Mouse (Mus musculus) midbrain, postnatal 0 days (tissue): ENCODE measurements at regions not wholly inside any gene's neighbourhood (a gene's known extent, or its start where the extent isn't known, plus 50 kb on each side); places are given as distances from the start of the nearest gene placed in this dataset.

ENCODE experiments used
- ATAC-seq: fragments of 200-750 bp; cut with Nextera tagmentation; 2 replicates; pipeline ENCODE4 v1.8.0; 2017; ENCODE audit warnings: moderate number of reproducible peaks, mild to moderate bottlenecking, moderate TSS enrichment, moderate library complexity; ENCODE audit not compliant: low FRiP score
- DNase-seq: peaks from one replicate; pipeline ENCODE4 v3.0.0-alpha.2; 2015; ENCODE audit warnings: low spot score
- H3K27ac ChIP-seq: fragments of 300-500 bp; sonication (generic); 2 replicates; pipeline ENCODE4 v1.5.1; 2014; ENCODE audit warnings: low read depth, mild to moderate bottlenecking, low read length, mixed read lengths
- H3K27me3 ChIP-seq: fragments of 300-500 bp; sonication (generic); 2 replicates; pipeline ENCODE4 v1.6.1; 2014; ENCODE audit warnings: low read length, control low read depth, mixed read lengths; ENCODE audit not compliant: insufficient read depth
- H3K36me3 ChIP-seq: fragments of 300-500 bp; sonication (generic); 2 replicates; pipeline ENCODE4 v1.6.1; 2014; ENCODE audit warnings: low read length, control low read depth, mixed read lengths; ENCODE audit not compliant: insufficient read depth
- H3K4me1 ChIP-seq: fragments of 300-500 bp; sonication (generic); 2 replicates; pipeline ENCODE4 v1.6.1; 2014; ENCODE audit warnings: mild to moderate bottlenecking, control low read depth, antibody characterized with exemption, low read length, mixed read lengths; ENCODE audit not compliant: insufficient read depth
- H3K4me2 ChIP-seq: fragments of 300-500 bp; sonication (generic); 2 replicates; pipeline ENCODE4 v1.6.1; 2014; ENCODE audit warnings: low read depth, mild to moderate bottlenecking, low read length, mixed read lengths; ENCODE audit not compliant: poor library complexity, severe bottlenecking
- H3K4me3 ChIP-seq: fragments of 300-500 bp; sonication (generic); 2 replicates; pipeline ENCODE4 v1.5.1; 2014; ENCODE audit warnings: low read depth, mild to moderate bottlenecking, low read length, moderate library complexity
- H3K9ac ChIP-seq: fragments of 300-500 bp; sonication (generic); replicated peaks from 2 replicates; pipeline ENCODE4 v1.6.1; 2014; ENCODE audit warnings: mild to moderate bottlenecking, low read length, moderate library complexity, mixed read lengths; ENCODE audit not compliant: poor library complexity, severe bottlenecking
- H3K9me3 ChIP-seq: fragments of 300-500 bp; sonication (generic); 2 replicates; pipeline ENCODE4 v1.6.1; 2016; ENCODE audit warnings: low read length, control low read depth
- CTCF ChIP-seq: IDR thresholded peaks from 2 replicates; pipeline ENCODE4 v1.5.1; 2016; ENCODE audit warnings: antibody characterized with exemption, mild to moderate bottlenecking
- WGBS: fragments of 180-500 bp; shearing (Covaris S2); extraction: QIAGEN DNeasy Blood & Tissue Kit; methylation state at CpG from one replicate; pipeline ENCODE4 v1.1.7; 2014; 5-methylcytosine and 5-hydroxymethylcytosine counted together

DNA sequence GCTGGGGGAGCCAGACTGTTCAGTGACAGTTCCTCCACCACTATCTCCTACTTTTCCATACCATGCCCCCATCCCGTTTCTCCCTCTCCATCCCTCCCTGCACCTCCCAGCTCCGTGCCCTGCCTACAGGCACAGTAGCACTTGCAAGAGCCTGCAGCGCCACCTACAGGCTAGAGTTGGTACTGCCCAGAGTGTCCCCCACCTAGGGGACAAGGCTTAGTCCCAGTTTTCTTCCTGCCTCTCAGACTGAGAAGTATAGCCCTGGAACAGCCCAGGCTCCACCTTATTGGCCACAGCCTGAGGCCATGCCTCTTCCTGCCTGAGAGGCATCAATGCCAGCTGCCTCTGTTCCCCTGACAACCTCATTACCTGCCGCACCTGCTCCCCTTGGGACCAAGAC, 351.3 kb downstream of the Ptpru start:
- Histone ChIP-seq H3K4me2 (no peak overlapping the region), H3K27me3 (no peaks in the 10 kb centered on the region), H3K9ac (no peak overlapping the region), H3K4me1 (peaks cover 7% of the 10 kb centered on the region; the same call in 1 of the 2 replicates), H3K27ac (0 out of 2 replicates have a peak overlapping the region, but pooled peaks have one; percentile 9), H3K4me3 (no peak overlapping the region), H3K9me3 (no peaks in the 10 kb centered on the region), H3K36me3 (no peaks in the 10 kb centered on the region)
- 9% methylated on average over 4 of the region's 4 CpGs for WGBS
- peak; percentile 99 for TF ChIP-seq CTCF
- ATAC-seq, result peak; percentile 27; the same call in 1 of the 2 replicates
- DNase-seq, result peak; percentile 88

DNA sequence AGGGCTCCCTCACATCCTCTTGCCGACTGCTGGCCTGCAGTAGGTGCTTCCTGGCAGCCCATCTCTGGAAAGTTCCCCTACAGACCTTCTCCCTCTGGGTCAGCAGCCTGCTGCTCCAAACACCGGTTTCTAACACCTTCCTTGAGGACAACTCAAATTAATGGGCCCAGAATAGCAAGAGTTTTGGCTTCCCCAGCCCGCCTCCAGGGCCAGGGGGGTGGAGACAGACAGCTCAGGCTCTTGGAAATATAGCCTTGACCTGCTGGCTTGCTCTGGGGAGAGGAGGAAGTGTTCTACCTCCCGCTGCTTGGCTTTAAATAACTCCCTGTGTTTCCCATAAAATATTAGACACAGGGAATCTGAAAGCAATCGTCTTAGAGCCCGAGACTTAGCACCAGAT, 349.8 kb downstream of the Ptpru start:
- Histone ChIP-seq H3K4me1 (peaks cover 12% of the 10 kb centered on the region; the same call in 1 of the 2 replicates), H3K9ac (no peak overlapping the region), H3K9me3 (no peaks in the 10 kb centered on the region), H3K4me3 (no peak overlapping the region), H3K27ac (no peak overlapping the region), H3K4me2 (no peak overlapping the region), H3K27me3 (no peaks in the 10 kb centered on the region), H3K36me3 (no peaks in the 10 kb centered on the region)
- WGBS, result 55% methylated on average over 6 of the region's 6 CpGs
- ATAC-seq, result no peak
- no peak for DNase-seq
- TF ChIP-seq CTCF, result no peak

DNA sequence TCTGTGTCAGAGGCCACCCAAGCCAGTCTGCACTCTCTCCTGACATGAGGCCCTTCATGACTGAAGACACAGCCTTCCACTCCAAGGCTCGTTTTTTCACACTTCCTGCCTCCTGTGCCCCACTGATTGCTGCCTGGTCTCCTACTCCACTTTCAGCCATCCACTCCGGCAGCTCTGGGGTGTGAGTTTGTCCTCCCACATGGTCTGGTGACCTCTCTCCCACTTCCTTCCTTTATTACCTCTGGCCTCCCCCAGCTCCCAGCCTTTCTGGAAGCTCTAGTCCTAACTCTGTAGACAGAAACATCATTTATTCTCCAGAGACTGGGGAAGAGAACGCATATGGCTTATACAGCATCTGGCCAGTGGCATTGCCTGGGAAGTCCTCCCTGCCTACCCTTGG, 349.0 kb downstream of the Ptpru start:
- H3K27me3 ChIP-seq, result no peaks in the 10 kb centered on the region; the same call in 1 of the 2 replicates
- whole genome bisulfite sequencing, result 72% methylated on average over 3 of the region's 3 CpGs
- peaks cover 18% of the 10 kb centered on the region for H3K4me1 ChIP-seq
- DNase-seq, result no peak
- no peak for ATAC-seq
- no peaks in the 10 kb centered on the region for H3K9me3 ChIP-seq
- H3K27ac ChIP-seq, result no peak overlapping the region
- H3K36me3 ChIP-seq, result no peaks in the 10 kb centered on the region
- no peak for TF ChIP-seq CTCF
- no peak overlapping the region for H3K4me2 ChIP-seq
- H3K9ac ChIP-seq, result no peak overlapping the region
- H3K4me3 ChIP-seq, result no peak overlapping the region

DNA sequence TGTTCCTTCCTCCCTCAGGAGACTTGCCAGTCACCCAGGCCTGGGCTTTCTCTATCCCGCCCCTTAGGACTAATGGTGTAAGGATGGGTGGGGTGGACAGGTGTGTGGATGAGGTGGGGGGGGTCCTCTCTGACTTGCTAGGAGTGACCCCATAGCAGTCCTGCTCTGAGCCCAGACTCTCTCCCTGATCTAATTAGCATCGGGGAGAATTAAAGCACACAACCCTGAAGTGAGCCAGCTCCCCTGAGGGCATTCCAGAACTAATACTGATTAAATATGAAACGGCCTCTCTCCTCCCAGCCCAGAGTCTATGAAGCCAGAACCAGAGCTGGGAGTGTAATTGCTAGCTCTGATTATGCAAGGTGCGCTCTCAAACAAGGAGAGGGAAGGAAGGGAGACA, 346.1 kb downstream of the Ptpru start:
- H3K9me3 ChIP-seq, result no peaks in the 10 kb centered on the region
- no peak overlapping the region for H3K4me3 ChIP-seq
- H3K9ac ChIP-seq, result no peak overlapping the region
- ATAC-seq, result no peak
- no peak overlapping the region for H3K27ac ChIP-seq
- no peak for TF ChIP-seq CTCF
- no peaks in the 10 kb centered on the region for H3K36me3 ChIP-seq
- peaks cover 16% of the 10 kb centered on the region for H3K4me1 ChIP-seq
- WGBS, result 37% methylated on average over 4 of the region's 4 CpGs
- H3K27me3 ChIP-seq, result no peaks in the 10 kb centered on the region; the same call in 1 of the 2 replicates
- peak; percentile 58 for DNase-seq
- H3K4me2 ChIP-seq, result no peak overlapping the region

DNA sequence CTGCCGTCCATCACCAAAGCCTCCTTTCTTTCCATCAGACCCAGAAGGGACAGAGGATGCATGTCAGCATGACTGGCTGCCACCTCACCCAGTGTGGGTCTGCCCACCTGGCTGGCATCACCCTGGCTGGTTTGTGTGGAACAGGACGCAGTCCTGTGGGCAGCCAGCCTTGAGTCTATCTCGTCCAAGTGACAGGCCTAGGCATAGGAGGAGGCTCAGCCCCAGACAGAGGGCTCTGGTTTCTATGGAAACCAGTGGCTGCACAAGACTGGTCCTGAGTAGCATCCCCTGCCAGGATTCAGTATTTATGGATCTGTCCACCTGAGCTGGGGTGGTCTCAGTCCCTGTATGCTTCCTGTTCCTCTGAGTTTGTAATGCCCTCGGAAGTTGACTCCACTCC, 344.4 kb downstream of the Ptpru start:
- TF ChIP-seq CTCF, result no peak
- H3K27me3 ChIP-seq, result no peaks in the 10 kb centered on the region; the same call in 1 of the 2 replicates
- H3K9ac ChIP-seq, result no peak overlapping the region
- H3K4me3 ChIP-seq, result no peak overlapping the region
- H3K9me3 ChIP-seq, result no peaks in the 10 kb centered on the region
- H3K4me2 ChIP-seq, result no peak overlapping the region
- ATAC-seq, result 0 out of 2 replicates have a peak, but pooled peaks have one; percentile 58
- H3K4me1 ChIP-seq, result peaks cover 13% of the 10 kb centered on the region
- no peaks in the 10 kb centered on the region for H3K36me3 ChIP-seq
- peak; percentile 62 for DNase-seq
- WGBS, result 37% methylated on average over 4 of the region's 4 CpGs
- peak overlapping the region; percentile 62; the same call in 1 of the 2 replicates for H3K27ac ChIP-seq

DNA sequence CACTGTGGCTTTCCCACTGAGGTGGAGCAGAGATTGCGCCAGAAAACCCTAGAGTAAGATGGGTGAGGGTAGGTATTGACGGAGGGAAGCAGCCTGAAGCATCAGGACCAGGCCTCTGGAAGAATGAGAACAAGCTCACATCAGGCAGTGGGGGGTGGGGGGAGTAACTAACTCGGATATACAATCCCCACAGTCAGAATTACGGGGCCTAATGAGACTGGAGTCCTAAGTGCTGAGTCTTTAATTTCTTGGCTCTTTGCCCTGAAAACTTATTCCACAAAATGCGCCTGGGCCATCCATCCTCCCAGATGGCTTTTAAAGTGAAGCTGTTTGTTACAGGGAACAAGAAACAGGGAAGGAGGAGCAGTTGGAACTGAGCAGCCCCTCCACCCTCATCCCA, 341.2 kb downstream of the Ptpru start:
- Histone ChIP-seq H3K27me3 (no peaks in the 10 kb centered on the region; the same call in 1 of the 2 replicates), H3K27ac (no peak overlapping the region), H3K4me1 (peaks cover 13% of the 10 kb centered on the region), H3K36me3 (no peaks in the 10 kb centered on the region), H3K9me3 (no peaks in the 10 kb centered on the region), H3K4me3 (no peak overlapping the region), H3K4me2 (no peak overlapping the region), H3K9ac (no peak overlapping the region)
- ATAC-seq (no peak), DNase-seq (no peak)
- WGBS, result 52% methylated on average over 5 of the region's 5 CpGs
- no peak for TF ChIP-seq CTCF
